Mouse (Mus musculus): Measurements from ENCODE around the gene Rgs6.

Rgs6 gene

DNA sequence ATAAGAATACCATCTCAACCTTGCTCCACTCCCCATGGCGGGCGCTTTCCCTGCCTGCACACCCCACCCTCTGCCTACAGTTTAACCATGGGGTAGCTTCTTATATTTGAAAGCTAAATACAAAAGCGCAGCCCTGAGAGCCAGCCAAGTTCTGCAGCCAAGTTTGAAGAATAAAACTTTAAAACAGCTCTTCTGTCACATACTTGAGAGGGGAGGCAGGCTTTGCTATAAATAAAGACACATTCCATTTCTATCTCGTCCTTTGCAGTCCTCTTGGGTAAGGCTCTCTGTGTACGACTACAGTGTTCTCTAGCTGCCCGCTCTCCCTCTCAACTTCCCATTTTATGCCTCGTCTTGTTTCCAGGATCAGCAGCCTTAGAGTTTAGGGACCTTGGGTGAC is 76.5 kb downstream of the Rgs6 start:
- DNase-seq = no peak

DNA sequence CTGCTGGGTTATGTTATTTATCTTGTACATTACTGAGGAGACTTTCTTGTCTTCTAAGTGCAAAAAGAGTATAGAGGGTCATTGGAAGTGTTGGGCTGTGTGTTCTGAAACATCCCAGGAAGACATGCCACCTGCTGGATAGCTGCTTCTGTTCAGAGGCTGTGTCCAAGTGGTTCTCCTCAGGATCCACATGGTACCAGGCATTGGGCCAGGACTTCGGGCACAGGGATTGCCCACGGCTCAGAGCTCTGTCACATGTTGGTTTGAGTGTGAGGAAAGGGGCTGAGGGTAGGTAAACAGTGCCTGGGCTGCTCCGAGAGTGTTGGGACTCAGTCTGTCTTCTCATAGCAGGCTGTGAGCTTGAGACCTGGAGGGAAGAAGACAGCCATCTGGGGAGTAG is 79.3 kb downstream of the Rgs6 start:
- peak; percentile 58 to 60 for DNase-seq

DNA sequence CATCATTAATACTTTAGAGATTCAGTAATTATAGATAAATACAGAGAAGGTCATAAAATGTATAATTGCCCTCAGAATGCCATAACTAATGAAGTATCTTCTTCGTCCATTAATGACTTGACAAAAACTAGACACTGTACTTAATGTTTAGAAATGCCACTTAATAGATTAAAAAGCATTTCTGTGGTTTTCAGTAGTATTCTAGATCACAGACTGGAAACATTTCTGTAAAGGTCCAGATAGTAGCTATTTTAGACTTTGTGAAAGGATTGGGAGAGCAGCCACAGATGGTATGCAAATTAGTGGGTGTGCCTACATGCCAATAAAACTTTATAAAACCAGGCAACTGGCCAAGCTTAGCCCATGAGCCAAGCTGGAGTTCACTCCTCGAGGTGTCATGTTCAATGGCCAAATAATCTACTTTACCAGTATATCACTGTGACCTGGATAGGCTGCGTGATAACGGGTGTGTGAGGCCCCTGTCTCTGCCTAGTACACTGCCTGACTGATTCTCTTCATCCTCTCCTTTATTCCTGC is 82.2 kb downstream of the Rgs6 start:
- DNase-seq = no peak

DNA sequence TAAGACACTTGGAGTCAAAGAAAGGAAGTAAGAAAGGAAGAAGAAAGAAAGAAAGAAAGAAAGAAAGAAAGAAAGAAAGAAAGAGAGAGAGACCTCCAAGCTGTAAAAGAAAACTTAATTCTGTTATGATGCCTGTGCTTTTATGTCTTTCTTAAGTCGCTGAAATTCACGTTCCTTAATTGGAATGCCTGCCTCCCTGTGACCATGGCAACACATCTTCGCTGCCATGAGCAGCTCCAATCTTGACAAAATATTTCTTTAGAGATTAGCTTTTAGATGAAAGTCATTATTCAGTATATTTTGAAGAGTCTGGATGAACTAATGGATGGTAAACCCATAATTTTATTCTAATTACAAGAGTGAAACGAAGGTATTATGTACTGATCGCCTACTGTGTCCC is 83.5 kb downstream of the Rgs6 start:
- no peak for DNase-seq

DNA sequence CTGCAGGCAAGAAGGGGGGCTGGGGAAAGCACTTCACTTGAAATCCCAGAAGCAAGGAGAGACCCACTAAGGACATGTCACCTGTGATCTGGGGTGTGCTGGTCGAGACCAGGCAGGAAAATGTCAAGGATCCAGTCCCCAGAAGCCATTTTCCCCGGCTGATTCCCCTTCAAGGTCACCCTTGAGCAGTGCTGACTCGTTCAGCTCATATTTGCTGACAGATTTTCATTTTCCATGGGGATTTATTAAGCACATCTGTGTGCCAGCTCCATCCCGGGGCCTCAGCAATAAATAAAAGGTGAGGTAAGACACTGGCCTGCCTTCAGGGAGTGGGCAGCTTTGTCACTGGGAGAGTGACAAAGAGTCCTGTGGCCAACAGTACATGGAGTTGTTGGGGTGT is 87.0 kb downstream of the Rgs6 start:
- no peak for DNase-seq

DNA sequence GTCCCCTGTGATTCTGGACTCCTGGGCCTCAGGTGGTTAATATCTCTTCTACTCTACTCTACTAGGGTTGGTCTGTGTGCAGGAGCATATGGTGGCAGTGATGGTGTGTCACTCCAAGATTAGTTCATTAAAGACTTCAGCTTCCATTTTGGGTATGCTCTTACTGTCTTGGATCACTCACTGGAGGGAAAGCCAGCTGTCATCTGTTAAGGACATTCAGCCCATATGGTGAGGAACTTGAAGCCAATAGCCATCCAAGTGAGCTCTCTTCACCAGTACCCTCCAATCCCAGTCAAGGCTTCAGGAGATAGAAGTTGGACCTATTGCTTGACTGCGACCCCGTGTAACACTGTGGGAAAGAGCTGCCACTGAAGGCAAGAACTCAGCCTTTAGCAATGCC is 98.9 kb downstream of the Rgs6 start:
- no peak for DNase-seq

DNA sequence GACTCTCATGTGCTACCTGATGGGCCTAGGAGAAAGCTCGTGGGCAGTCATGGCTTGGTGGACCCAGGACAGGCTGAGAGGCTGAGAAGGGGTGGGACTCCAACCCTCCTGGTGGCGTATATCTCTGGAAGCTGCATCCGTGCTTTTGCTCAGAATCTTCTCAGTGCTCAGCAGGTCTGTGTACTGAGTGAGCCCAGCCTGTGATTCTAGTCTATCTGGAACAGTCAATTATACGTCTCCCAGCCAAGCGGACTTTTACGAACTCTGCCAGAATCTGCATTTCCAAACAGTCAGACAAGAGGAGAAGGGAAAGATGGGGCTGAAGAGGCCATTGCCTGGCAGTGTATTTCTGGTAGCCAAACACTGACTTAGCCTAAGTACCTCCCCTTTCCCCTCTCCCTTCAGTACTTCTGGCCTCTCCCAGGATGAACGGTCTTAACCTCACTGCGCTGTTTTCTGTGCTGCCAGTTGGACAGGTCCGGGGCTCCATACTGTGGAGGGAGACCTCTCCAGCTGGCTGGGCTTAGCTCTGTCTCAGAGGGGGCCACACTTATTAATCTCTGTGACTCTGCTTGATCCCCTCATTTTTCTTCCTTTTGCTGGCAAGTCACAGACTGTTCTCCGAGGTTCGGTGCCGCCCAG is 110.9 kb downstream of the Rgs6 start:
- DNase-seq = no peak

DNA sequence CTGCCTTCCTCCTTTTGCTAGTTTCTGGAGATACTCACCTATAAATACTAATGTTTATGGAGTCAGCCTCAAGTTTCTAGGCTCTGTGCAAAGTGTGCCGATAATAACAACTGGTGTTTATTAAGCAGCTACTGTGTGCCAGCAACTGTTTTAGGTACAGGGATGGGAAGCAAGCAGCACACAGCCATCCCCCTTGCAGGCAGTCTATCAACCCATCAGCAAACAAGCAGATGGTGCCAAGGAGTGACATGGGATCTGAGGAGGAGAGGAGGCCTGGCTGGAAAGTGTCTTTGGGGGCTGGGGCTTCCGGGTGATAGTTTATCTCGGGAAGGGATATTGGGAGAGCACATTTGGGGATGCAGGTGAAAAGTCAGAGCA is 111.4 kb downstream of the Rgs6 start:
- DNase-seq = peak in 1 of 2 experiments; percentile 2

DNA sequence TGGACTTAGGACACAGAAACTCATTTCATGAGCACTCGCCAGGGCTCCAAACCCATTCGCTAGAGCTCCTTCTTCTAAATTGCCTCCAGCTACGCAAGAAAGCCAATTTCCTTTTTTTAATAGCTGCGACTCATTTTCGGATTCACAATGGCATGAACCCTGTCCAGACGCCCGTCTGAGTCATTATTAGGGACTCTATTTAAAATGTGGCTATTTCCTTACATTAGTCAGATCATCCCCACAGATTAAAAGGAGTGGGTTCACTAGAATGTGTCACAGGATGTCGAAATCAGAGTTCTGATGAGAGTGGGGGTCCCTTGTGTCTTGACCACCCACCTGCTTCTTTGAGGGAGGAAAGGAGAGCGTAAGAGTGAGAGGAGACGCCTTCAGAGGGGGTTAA is 112.1 kb downstream of the Rgs6 start:
- DNase-seq = no peak

DNA sequence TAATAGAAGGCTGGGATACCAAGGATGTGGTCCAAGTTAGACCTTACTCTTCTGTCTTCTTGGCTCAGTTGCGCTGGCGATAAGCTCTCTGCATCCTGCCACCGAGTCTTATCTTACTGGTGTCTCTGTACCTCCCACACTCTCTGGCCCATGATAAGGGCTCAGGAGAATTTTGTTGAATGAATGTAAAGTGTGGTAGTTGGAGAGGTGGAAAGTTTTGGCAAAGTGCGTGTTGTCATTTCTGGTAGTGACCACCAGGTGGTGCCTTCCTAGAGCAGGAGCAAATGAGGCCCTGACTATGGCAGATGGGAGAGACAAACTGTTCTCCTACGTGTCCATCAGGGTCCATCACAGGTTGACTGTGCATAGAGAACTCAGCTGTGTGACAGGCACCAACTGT is 112.7 kb downstream of the Rgs6 start:
- DNase-seq = peak; percentile 23 to 33

DNA sequence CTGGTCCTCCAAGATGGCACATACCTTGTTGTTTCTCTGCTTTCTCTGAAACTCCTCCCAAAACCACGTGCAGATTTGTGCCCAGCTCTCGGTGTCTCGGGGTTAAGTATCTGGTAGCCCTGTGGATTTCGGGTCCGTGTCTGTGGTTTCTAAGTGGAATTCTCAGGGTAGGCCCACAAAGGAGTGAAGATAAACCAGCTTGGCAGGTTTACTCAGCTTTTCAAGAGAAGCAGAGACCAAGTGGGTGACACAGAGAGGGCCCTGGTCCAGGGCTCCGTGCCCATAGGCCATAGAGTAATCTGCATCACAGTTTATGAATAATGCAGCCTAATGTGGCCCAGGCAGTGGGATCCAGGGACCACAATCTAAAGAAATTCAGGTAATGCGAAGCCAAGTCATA is 113.3 kb downstream of the Rgs6 start:
- no peak for DNase-seq

DNA sequence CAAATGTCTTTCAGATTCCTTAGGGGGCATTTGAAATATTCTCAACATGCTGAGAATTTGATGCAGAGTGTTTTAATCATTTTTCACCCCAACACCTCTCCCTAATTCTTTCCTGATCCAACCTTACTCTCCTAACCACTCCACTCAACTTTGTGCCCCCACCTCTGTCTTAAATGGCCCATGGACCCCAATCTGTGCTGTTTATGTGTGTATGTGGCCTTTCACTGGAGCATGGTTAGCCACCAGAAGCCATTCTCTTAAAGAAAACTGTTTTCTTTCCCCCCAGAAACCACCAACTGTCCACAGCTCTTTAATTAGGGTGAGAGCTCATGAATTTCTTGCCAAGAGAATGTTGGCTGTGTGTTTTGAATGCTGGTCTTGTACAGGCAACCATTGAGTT is 122.3 kb downstream of the Rgs6 start:
- no peak for DNase-seq

DNA sequence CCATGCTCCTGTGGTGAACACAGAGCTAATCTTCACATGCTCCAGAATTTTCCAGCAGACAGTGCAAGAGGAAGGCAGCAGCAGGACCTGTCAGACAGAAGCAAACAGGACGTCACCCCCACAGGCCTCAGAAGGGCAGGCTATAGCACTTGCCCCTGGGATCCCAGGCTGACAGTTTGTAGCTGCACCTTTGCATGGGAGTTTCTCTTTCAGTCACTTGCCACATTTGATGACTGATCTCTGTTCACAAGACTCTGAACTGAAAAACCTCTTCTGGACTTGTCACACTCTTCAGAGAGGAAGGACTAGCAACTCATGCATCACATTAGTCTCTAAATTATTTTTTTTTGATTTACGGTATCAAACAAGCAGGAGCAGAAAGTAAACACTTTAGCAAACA is 126.2 kb downstream of the Rgs6 start:
- no peak for DNase-seq

DNA sequence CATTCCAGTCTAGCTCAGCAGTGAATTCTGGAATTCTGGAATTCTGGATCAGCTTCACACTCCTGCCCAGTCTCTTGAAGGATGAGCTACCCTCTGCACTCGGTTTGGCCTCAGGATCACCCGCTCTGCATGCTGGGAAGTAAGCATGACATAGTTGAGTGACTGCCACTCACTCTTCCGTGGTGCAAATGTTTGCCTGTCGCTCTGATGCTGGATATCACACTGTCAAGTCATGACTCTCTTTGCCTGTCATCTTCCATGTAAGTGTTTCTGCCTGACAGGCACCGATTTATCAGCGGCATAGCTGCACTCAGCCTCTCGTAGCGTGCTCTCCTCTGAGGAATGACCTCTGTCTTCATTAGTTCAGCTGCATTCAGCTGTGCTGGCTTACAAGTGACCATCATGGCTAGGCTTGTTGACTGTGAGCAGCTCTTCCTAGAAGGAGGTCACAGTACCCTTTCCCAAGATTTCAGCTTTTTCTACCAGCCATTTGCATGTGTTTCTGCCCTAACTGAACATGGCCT is 135.0 kb downstream of the Rgs6 start:
- DNase-seq = no peak

DNA sequence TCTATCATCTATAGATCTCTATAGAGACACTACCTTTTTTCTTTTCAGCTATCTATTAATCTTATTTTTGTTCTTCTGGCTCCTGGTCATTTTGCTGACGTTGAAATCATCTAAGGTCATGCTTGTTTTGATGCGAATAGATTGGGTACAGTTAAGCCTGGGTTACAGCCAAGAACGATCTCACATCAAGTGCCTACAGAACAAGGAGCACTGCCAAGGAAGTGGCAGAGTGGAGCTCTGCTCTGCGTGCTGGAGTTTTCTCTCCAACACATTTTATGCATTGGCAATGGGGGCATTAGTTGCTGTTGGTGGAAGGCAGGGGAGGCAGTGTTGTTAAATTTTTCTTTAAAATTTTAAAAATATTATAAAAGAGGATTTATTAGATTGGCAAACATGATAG is 138.2 kb downstream of the Rgs6 start:
- DNase-seq = no peak

DNA sequence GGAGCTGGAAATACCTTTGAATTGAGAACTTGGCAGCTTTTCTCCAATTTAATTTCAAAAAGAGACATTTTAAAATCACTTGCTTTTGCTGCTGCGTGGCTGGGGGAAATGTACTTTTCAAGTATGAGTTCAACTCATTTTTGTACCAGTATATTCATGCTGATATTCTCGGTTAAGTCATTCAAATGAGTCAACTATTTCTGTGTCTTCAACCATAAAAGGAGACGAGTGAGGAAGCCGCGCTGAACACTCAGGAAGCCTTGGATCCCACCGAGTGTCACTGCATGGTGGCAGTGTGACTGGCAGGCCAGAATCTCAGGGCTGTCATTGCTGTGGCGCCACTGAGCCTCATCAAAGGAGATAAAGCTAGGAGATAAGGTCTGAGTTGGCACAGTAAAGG is 143.5 kb downstream of the Rgs6 start:
- no peak for DNase-seq

DNA sequence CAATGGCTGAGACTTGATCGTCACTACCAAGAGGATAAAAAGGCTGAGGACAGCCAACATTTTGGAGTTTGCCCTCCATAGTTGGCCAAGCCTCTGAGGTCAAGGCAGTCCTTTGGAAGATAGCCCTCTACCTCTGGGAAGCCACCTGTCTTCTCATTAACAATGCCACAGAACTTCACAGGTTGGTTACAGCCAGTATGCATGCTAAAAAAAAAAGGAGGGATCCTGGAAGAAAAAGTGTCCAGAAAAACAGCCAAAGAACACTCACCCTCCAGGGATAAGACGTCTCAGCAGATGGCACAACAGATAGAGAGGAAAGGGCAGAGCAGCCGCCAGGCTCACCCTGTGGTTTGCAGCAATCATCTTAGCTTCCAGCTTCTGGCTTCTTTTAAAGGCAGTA is 154.9 kb downstream of the Rgs6 start:
- peak; percentile 7 to 12 for DNase-seq

DNA sequence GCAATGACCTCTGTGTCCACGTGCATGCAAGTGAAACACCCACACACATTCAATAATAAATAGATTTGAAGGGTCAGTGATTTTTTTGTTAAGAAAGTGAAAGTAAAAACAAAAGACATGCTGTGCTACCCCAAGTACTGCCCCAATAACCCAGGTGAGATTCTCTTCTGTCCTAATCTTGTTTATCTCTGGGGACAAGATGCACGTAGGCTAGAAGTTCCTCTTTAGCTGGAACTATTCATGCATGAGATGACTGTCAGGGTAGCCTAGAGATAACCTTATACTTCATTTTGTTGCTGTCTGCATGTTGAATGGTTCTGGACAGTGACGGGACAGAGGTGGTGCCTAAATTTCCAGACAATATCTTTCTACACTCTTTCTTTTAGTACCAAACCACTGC is 155.9 kb downstream of the Rgs6 start:
- no peak for DNase-seq

DNA sequence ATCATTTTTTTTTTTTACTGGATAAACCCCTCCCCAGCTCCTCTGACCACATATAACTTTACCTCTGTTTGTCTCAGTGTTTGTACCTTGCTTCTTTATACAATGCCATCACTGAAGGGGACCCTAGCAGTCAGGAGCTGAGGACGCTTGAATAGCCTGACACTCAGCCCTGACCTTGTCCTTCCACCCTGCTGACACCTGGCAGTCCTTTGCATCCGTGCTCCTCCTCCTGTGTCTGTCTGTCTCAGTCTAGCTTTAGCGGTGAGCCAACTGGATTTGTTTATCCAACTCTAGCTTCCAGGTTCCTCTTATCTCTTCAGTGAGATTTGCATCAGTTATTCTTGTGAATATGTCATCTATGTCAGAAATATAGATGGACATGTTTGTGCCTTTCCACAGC is 156.7 kb downstream of the Rgs6 start:
- DNase-seq = no peak

DNA sequence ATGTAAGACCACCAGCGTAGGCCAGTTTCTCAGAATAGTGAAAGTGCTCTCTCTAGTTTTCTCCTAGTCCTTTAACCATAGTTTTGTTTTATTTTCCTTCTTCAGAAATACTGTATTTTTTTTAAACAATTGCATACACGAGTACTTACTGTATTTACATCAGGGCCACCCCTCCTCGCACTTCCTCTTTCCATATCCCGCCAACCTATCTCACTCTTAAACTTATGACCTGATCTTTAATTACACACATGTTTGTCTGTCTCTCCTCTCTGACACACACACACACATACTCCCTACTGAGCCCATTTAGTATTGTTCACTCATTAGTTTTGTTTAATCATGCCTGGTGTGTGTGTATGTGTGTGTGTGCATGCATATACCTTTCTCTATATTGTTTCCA is 159.0 kb downstream of the Rgs6 start:
- DNase-seq = no peak

DNA sequence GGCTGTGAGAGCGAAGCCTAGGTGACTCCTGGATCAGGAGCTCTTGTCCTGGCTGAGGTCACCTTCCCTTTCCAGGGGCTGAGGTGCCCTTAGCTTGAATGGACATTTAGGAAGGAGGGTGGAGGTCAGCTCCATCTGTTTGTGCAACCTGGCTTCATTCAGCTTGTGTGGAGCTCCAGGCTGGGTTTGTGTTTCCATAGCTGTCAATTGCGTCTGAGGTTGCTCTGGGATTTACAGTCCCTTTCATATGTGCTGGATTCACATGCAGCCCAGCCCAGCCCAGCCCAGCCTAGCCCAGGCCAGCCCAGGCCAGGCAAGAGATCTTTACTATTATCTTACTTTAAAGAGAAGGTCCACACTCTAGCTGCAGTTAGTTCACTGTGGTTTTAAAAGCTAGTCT is 163.8 kb downstream of the Rgs6 start:
- DNase-seq = no peak

DNA sequence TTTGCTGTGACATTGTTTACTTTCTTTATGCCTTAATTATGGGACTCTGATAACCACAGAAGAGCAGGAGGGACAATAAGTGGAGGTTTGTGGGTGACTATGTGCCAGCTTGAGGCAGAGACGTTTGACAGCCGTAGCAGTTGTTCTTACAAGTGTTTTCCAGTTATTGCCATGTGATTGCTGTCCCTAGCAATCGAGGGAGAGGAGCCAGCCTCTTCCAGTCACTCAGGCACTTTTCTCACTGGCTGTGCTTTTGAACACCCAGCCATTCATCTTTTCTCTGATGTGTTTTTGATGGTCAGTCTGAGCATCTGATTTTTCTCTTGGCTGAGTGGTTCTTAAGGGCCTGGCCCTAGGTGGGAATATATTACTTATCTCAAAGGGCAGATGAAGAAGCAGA is 166.4 kb downstream of the Rgs6 start:
- no peak for DNase-seq

DNA sequence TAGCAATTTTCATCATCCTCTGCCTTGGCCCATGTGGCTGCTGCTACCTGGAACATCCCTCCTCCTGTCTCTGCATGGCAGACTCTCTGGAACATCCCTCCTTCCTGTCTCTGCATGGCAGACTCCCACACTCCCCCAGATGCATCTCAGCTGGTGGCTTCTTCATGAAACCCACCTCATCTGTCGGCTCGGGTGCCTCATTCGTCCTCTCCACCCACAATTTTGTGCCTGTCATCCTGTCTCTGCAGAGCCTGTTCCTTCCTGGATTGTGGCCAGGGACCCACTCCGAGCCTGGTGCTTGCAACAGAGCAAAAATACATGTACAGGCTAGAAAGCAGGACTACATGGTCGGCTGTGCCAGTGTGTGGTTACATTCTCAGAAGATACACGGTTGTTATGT is 168.7 kb downstream of the Rgs6 start:
- no peak for DNase-seq

DNA sequence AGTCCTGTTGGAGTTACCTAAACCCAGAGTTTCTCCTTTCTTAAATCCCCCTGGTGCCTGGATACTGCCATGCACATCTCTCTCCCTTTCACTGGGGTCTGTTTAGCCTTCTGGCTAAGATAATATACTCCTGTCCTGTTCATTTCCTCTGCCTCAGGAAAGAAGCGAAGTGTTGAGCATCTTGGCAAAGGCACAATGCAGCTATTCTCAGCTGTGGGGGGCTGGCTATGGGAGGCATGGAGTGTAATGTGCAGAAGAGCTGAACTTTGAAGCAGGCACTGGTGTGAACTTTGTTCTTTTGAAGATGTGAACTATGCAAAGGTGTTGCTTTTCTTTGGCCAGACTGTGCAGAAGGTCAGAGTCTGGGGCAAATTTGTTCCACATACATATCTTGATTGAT is 169.3 kb downstream of the Rgs6 start:
- DNase-seq = no peak

DNA sequence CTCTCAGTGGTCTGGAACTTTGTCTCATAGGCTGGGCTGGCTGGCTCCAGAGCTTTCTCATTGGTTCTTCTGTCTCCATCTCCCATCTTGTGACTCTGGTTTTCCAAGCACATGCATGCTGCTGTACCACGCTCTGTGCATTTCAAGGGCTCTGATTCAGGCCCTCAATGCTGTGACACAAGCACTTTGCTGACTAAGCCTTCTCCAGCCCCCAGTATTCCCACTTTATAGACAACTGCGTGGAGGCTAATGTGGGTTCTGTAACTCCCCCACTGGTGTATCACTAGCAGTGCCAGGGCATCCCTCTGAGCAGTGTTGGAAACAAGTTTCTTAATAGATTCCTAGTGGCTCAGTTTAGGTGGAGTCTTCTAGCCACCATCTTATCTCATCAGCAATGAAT is 174.0 kb downstream of the Rgs6 start:
- no peak for DNase-seq

All from cerebellum, postnatal 36 days (tissue).